Mouse (Mus musculus) splenic B cell, adult 2 months (primary cell): Measurements from ENCODE around the gene Rapgef6.

Experiments
- DNase-seq: peaks from one replicate; pipeline ENCODE4 v3.0.0-alpha.2; 2011; ENCODE audit warnings: low read depth, low spot score
- H3K27me3 ChIP-seq: 2 replicates; pipeline ENCODE4 v1.6.1; 2012; ENCODE audit warnings: mild to moderate bottlenecking, low read length, moderate library complexity, mixed read lengths; ENCODE audit not compliant: control insufficient read depth, poor library complexity, insufficient read depth, severe bottlenecking
- H3K36me3 ChIP-seq: 2 replicates; pipeline ENCODE4 v1.6.1; 2012; ENCODE audit warnings: mild to moderate bottlenecking, low read length, moderate library complexity, mixed read lengths; ENCODE audit not compliant: control insufficient read depth, poor library complexity, insufficient read depth, severe bottlenecking

Rapgef6 gene

GRCm38 (mm10) chr11:54722057-54722456, 199.4 kb downstream of the Rapgef6 start:
- Histone ChIP-seq H3K27me3 (no peaks in the 10 kb centered on the region), H3K36me3 (peaks cover 14% of the 10 kb centered on the region; the same call in 1 of the 2 replicates)
- no peak for DNase-seq

GRCm38 (mm10) chr11:54724353-54725034, 201.8 kb downstream of the Rapgef6 start:
- Histone ChIP-seq H3K27me3 (no peaks in the 10 kb centered on the region), H3K36me3 (peaks cover 11% of the 10 kb centered on the region; the same call in 1 of the 2 replicates)
- peak; percentile 36 for DNase-seq

GRCm38 (mm10) chr11:54726571-54727062, 204.0 kb downstream of the Rapgef6 start:
- Histone ChIP-seq H3K36me3 (peaks cover 9% of the 10 kb centered on the region; the same call in 1 of the 2 replicates), H3K27me3 (no peaks in the 10 kb centered on the region)
- no peak for DNase-seq

- peaks cover 2% of the 10 kb centered on the region; the same call in 1 of the 2 replicates for H3K36me3 ChIP-seq
- DNase-seq = peak; percentile 82
- no peaks in the 10 kb centered on the region for H3K27me3 ChIP-seq
Observed at GRCm38 (mm10) chr11:54727327-54727901, 204.8 kb downstream of the Rapgef6 start.

- DNase-seq = peak; percentile 49
- no peaks in the 10 kb centered on the region for H3K27me3 ChIP-seq
Observed at GRCm38 (mm10) chr11:54728371-54728770, 205.7 kb downstream of the Rapgef6 start.

GRCm38 (mm10) chr11:54729311-54729710, 206.7 kb downstream of the Rapgef6 start:
- DNase-seq = peak; percentile 32
- Histone ChIP-seq H3K27me3 (no peaks in the 10 kb centered on the region), H3K36me3 (no peaks in the 10 kb centered on the region)

More at GRCm38 (mm10) chr11:54728371-54728770, 205.7 kb downstream of the Rapgef6 start:
- H3K36me3 ChIP-seq = peaks cover 1% of the 10 kb centered on the region; the same call in 1 of the 2 replicates

- DNase-seq = no peak
- H3K27me3 ChIP-seq = no peaks in the 10 kb centered on the region
- H3K36me3 ChIP-seq = no peaks in the 10 kb centered on the region
Observed at GRCm38 (mm10) chr11:54730931-54731330, 208.3 kb downstream of the Rapgef6 start.

- no peaks in the 10 kb centered on the region for H3K27me3 ChIP-seq
- no peak for DNase-seq
Observed at GRCm38 (mm10) chr11:54731367-54731766, 208.7 kb downstream of the Rapgef6 start.

GRCm38 (mm10) chr11:54733546-54733945, 210.9 kb downstream of the Rapgef6 start:
- H3K27me3 ChIP-seq = no peaks in the 10 kb centered on the region
- 0 out of 2 replicates have a peak, but pooled peaks cover 3% of the 10 kb centered on the region for H3K36me3 ChIP-seq
- DNase-seq = peak; percentile 85

More at GRCm38 (mm10) chr11:54731367-54731766, 208.7 kb downstream of the Rapgef6 start:
- no peaks in the 10 kb centered on the region for H3K36me3 ChIP-seq

GRCm38 (mm10) chr11:54735114-54735513, 212.5 kb downstream of the Rapgef6 start:
- DNase-seq = no peak
- Histone ChIP-seq H3K36me3 (peaks cover 6% of the 10 kb centered on the region; the same call in 1 of the 2 replicates), H3K27me3 (no peaks in the 10 kb centered on the region)

GRCm38 (mm10) chr11:54736903-54737302, 214.3 kb downstream of the Rapgef6 start:
- peak; percentile 30 for DNase-seq
- H3K36me3 ChIP-seq = peaks cover 10% of the 10 kb centered on the region; the same call in 1 of the 2 replicates

GRCm38 (mm10) chr11:54739012-54739750, 216.5 kb downstream of the Rapgef6 start:
- no peaks in the 10 kb centered on the region for H3K27me3 ChIP-seq
- DNase-seq = no peak
- peaks cover 12% of the 10 kb centered on the region; the same call in 1 of the 2 replicates for H3K36me3 ChIP-seq

More at GRCm38 (mm10) chr11:54736903-54737302, 214.3 kb downstream of the Rapgef6 start:
- no peaks in the 10 kb centered on the region for H3K27me3 ChIP-seq

- DNase-seq = no peak
- peaks cover 12% of the 10 kb centered on the region; the same call in 1 of the 2 replicates for H3K36me3 ChIP-seq
Observed at GRCm38 (mm10) chr11:54741330-54741729, 218.7 kb downstream of the Rapgef6 start.

GRCm38 (mm10) chr11:54744231-54744630, 221.6 kb downstream of the Rapgef6 start:
- DNase-seq = no peak
- H3K27me3 ChIP-seq = no peaks in the 10 kb centered on the region
- peaks cover 9% of the 10 kb centered on the region; the same call in 1 of the 2 replicates for H3K36me3 ChIP-seq

More at GRCm38 (mm10) chr11:54741330-54741729, 218.7 kb downstream of the Rapgef6 start:
- H3K27me3 ChIP-seq = no peaks in the 10 kb centered on the region
